Mouse (Mus musculus) thymus, adult 2 months (tissue): ENCODE data around the gene Cd6.

ENCODE experiments used
- CTCF ChIP-seq: fragments of 200-500 bp; IDR thresholded peaks from 2 replicates; pipeline ENCODE4 v1.5.1; 2012; ENCODE audit warnings: mild to moderate bottlenecking, control low read depth, low read length, moderate library complexity, borderline replicate concordance; ENCODE audit not compliant: control insufficient read depth, poor library complexity, insufficient read depth; ENCODE audit errors: extremely low read depth
- POLR2A ChIP-seq: fragments of 200-500 bp; IDR thresholded peaks from 2 replicates; pipeline ENCODE4 v1.6.1; 2012; ENCODE audit warnings: mild to moderate bottlenecking, low read length, control low read depth, moderate library complexity; ENCODE audit not compliant: control insufficient read depth, poor library complexity, insufficient read depth; ENCODE audit errors: extremely low read depth

DNA sequence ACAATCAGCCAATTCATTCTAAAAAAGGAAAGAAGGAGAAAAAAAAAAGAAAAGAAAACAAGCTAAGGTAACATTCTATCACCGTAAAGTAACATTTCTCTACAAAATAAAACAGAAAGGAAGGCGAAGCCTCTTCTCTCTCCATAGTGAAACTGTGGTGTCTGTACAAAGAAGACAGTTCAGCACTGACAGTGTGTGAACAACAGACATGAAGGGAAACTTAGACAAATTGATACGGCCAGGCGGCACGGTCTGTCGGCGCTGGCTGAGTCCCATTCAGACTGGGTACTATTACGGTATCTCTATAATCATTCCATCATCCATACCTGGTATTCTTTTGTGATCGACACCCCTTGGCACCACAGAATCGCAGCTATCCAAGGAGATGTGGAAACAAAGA is 57.0 kb downstream of the Cd6 start:
- TF ChIP-seq CTCF (no peak), POLR2A (no peak)
